Mouse (Mus musculus) ES-CJ7 (cell line): ENCODE measurements around the gene Cacng6.
"Not testable (repeated sequence)": the region's sequence is repeated elsewhere in the genome, so short reads cannot be mapped to it uniquely, and the experiment has no call there.

Experiments used
- DNase-seq: peaks from one replicate; pipeline ENCODE4 v3.0.0; 2011; ENCODE audit warnings: low read depth, low spot score

The Cacng6 gene

DNA sequence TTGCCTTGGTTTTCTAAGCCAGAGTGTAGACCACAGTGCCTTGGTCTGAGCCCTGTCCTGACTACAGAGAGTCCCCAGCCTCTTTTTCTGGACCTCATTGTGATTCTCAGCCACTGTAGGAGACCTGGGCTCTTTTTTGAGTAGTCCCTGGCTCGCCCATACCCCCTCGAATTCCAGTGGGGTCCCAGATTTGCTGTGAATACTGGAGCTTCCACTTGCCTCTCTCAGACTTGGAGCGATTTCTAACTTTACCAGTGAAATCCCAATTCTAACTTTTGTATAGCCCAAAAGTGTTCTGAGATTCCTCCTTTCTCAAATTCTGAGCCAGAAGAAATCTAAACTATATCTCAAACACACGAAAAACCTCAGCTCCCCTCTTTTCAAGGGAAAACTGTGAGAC is at the start of gene Cacng6:
Gene Cacng6 (plus strand): TSS at position 301 of the 400 bp plus-strand sequence.
- no peak for DNase-seq

DNA sequence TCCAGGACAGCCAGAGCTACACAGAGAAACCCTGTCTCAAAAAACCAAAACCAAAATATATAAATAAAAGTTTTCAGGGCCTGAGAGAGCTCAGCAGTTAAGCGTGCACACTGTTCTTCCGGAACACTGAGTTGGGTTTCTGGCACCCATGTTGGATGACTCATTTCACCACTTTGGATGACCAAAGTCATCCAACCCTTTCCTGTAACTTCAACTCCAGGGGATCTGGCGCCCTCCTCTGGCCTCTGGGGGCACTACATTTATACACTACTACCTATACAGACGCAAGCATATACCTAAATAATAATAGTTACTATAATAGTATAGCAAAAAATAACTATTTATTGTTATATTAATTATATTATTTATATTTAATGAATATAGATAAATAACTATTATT is 47.2 kb upstream of the Cacng6 start:
- peak; percentile 78 for DNase-seq

DNA sequence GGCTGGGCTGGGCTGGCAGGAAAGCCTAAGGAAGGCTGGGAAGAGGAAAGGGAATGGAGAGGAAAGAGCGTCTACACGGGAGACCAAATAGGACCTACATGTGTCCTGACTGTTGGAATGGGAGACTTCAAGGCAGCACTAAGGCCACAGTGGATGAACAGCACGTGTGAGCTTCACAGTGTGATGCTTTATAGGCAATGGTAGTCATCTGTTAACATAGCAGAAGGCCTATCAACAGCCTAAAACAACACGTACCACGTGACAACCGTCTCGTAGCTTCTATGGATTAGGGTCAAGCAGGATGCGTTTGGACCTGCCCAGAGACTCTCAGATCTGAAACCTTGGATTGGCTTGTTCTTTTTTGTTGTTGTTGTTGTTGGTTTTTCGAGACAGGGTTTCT is 41.9 kb upstream of the Cacng6 start:
- DNase-seq, result no peak

DNA sequence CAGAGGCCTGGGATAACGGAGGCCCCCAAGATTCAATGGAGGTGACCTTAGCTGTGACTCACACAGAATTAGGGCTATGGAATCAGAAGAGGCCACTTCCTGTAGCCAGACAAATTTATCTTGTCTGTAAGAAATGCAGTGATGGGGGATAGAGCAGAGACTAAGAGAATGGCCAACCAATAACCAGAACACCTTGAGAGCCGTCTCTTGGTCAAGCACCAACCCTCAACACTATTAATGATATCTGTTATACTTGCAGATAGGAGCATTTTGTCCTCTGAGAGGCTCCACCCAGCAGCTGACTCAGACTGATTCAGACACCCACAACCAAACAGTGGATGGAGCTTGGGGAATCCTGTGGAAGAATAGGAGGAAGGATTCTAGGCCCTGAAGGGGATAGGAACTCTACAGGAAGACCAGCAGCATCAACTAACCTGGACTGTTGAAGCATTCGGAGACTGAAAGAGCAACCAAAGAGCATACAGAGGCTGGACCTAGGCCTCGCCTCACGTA is 39.1 kb upstream of the Cacng6 start:
- no peak for DNase-seq

DNA sequence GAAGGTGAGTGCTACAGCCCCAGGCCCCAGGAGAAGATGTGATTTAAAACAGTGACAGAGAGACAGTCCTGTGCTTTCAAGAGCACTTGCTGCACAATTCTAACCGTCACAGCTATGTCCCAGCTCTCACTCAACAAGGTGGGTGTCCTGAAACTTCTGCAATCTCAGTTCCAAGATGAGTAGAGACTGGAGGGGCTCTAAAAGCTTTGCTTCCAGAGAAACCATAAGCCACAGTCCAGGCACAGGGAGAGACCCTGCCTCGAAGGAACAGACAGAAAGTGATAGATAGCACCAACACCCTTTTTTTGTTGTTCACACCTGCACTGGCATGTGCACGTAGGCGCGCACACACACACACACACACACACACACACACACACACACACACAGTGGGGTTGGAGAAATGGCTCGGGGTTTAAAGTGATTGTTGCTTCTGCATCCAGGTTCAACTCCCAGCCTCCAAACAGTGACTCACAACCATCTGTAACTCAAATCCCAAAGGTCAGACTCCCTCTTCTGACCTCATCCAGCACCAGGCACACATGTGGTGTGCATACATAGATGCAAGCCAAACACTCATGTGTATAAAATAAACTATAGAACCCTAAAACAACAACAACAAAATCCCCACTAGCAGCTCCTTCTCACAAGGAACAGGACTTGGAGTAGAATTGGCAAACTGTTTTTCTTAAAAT is 37.8 kb upstream of the Cacng6 start:
- no peak for DNase-seq

DNA sequence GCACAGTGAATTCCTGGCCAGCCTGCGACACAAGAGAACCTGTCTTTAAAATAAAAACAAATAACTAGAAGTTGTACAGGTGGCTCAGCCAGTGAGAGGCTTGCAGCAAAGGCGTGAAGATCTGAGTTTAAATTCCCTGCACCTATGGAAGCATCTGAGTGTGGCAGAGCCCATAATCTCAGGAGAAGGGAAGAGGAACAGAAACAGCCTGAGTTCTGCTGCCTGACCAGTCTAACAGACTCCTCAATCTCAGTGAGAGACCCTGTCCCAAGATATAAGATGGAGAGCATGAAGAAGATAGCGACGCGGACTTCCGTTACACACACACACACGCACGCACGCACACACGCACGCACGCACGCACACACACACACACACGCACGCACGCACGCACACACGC is 36.2 kb upstream of the Cacng6 start:
- DNase-seq, result no peak

DNA sequence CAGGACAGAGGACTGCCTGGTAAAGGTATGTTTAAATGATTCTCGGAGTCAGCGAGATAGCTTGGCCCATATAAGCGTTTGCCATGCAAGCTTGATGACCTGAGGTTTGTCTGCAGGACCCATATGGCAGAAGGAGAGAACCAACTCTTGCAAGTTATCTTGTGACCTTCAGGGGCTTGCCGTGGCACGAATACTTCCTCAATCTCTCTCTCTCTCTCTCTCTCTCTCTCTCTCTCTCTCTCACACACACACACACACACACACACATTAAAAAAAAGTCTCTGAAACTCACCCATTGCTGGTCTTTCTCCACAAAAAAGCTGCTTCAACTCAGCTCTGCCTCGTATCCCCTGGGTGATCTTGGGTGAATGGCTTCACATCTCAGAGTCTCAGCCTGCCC is 35.1 kb upstream of the Cacng6 start:
- DNase-seq, result no peak

DNA sequence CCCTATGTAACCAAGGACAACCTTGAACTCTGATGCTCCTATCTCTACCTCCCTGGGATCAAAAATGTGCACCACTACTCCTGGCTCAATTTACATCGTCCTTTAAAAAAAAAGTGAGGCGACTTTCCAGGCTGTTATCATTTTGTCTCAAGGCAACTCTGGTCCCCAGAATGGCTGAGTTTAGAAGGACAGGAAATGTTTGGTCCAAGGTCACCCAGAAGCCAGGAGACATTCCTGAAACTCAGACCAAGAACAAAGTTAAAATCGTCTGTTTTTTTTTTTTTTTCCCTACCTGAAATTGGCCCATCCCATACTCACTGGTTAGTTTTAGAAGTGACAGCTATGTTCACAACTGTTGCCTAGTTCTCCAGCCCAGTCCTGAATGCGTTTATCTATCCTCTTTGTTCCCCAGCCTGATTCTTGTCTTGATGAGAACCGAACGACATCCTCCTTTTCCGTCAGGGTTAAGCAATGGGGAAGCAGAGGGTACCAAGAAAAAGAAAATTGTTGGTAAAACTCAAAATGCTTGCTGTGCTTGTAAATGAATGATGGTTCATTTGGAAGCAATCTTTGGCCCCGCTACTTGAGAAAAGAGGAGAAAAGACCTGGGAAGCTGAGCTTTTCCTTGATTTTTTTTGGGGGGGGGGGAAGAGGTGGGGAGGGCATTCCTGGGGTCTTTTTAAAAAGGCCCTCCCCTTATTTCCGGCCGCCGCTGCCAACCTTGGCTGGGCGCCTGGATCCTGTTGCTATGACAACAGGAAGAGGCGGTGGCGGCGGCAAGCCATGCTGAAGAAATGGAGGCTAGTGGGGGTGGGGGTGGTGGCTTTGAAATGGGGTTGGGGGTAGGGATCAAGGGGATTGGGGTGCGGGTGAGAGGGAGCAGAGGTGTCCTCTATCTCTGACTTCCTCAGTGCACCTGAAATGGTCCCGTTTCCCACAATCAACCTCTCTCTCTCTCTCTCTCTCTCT is 34.3 kb upstream of the Cacng6 start:
- DNase-seq, result peak; percentile 57

GRCm38 (mm10) chr7:3390413-3391080 is 33.4 kb upstream of the Cacng6 start, which contains the start of gene Cacng8:
TSS of gene Cacng8 (plus strand) at chr7:3390683.
- no peak for DNase-seq

DNA sequence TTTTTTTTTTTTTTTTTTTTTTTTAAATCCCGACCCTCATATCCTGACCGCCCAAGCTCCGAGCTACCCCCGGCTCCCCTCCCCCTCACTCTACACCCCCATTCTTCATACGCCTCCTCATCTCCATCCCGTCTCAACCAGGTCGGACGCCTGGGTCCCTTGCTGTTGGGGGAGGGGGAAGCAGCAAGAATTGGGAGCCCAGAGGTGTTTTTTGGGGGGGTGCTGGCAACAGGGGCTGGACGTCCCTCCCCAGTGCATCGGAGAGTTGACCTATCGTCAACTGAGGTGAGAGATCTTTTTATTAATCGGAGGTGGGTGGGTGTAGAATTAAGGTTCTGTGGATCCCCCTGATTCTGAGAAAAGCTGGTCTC is 32.9 kb upstream of the Cacng6 start:
- no peak for DNase-seq

- no peak for DNase-seq
Measured at GRCm38 (mm10) chr7:3391809-3392208, 32.2 kb upstream of the Cacng6 start.

- DNase-seq, result no peak
Measured at GRCm38 (mm10) chr7:3397355-3397754, 26.6 kb upstream of the Cacng6 start.

DNA sequence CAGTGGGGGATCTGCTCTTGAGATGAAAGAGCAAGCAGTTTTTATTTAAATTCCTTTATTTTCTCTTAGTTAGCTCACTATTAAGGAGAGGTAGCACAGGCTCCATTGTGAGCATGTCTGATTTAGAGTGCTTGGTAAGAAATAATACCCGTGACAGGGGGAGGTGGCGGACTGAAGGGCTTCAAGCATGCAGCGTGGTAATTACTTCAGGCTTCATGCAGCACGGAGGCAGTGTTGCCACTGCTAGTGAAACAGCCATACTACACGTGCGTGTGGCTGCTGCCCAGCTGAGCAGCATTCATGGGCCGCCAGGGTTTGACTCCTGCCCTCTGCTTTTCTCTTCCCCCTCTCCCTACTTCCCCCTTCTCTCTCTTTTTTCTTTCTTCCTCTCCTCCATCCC is 26.2 kb upstream of the Cacng6 start:
- DNase-seq, result no peak

GRCm38 (mm10) chr7:3398363-3398762 is 25.6 kb upstream of the Cacng6 start:
- not testable (repeated sequence) for DNase-seq

DNA sequence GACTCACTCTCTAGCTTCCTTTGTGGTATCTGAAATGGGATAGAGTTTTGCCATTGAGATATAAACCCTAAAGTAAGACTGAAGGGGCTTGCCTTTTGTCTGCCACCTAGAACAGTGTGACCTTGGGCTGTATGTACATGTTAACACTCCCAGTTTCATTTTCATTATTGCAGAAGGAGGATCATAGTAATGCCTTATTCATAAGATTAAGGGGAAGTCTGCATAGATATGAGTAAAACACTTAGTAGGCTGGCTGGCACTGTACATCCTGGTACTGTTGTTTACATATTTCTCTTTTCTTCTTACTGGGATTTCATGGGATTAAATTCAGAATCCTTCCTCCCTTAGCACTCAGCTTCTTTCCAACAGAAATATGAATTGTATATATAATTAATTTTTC is 24.1 kb upstream of the Cacng6 start:
- DNase-seq, result no peak

DNA sequence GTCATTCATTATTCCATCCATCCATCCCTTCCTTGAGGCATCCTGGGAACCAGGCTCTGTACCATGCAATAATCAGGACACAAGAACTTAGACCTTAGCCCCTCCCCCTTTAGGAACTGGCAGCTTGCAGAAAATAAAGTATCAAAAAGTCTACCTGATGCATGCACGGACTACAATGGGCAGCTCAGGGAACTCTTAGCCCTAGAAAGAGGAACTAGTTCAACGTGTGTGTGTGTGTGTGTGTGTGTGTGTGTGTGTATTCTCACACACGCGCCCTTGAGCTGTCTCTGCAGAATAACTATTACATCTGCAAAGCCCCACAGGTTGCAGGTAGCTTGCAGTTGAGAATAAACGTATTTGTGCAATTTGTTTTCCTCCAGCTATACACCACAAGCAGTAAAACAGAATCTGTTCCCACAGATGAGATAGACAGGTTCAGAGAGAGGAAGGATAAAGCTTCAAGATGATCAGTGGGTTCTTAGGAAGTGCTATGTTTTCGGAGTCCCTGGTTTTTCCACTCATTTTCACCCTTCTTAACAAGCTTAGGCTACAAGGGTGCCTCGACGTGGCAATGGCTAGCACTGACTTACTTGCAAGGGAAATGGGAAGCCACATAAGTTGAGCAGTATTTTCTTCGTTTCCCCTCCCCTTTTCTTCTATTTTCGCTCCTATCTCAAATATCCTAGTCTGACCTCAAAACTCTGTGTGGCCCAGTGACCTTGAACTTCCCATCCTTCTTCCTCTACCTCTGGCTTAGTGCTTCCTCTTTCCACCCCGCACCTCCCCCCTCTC is 14.1 kb upstream of the Cacng6 start:
- DNase-seq, result no peak

DNA sequence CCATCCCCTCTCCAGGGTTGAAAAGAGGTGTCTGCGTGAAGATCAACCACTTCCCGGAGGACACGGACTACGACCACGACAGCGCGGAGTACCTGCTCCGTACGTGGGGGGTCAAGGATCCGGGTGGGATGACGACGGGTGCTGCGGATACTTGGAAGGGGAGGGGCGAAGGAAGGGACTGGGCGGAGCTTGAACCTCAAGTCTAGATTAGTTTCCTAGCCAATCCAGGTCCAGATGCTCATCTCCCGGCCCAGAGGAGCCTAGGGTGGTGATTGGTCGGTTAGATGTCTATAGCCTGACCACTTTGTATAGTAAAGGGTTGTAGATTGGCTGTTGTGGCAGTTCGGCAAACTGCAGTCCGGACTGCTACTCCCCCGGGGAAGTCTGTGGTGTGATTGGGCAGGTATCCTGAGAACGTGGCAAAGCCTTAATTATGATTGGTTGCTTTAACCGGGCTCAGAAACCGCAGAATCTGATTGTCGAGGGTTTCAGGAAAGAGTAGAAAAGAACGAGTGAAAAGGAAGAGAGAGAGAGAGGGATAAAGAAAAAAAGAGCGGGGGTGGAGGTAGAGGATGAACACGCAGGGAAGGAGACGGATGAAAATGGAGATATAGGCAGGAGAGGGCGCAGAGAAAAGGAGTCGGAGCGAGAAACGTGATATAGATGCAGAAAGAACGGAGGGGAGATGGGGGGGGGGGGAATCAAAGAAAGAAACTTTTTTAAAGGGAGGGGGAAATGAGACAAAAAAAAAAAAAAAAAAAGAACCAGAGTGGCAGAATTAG is 12.6 kb upstream of the Cacng6 start:
- DNase-seq, result peak; percentile 99

GRCm38 (mm10) chr7:3412036-3412435 is 12.0 kb upstream of the Cacng6 start:
- DNase-seq, result peak; percentile 71

DNA sequence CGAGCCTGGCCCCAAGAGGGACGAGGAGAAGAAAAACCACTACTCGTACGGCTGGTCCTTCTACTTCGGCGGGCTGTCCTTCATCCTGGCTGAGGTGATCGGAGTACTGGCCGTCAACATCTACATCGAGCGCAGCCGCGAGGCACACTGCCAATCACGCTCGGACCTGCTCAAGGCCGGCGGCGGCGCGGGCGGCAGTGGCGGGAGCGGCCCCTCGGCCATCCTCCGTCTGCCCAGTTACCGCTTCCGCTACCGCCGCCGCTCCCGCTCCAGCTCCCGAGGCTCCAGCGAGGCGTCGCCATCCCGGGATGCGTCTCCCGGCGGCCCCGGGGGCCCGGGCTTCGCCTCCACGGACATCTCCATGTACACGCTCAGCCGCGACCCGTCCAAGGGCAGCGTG is 9.1 kb upstream of the Cacng6 start:
- DNase-seq, result no peak

DNA sequence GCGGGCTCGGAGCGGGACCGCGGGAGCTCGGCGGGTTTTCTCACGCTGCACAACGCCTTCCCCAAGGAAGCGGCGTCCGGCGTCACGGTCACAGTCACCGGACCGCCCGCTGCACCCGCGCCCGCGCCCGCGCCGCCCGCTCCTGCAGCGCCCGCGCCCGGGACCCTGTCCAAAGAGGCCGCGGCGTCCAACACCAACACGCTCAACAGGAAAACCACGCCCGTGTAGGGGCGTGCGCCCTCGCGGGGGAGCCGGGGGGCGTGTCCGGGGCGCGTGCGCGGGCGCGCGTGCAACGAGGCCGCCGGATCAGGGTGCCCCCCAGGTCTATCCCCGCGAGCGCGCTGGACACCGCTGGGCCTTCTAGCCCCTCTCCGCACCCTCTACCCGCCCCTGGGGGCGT is 8.6 kb upstream of the Cacng6 start:
- DNase-seq, result no peak
